Mouse (Mus musculus): ENCODE measurements around the gene Tmem236. TPM values are rescaled to one million over a fixed set of nuclear protein-coding genes. Genes with fewer than 3 reads are reported as not detected.

The Tmem236 gene
- polyA plus RNA-seq, 1 experiment from 2014 or later: 12.2 TPM

- Histone ChIP-seq H3K27me3 (replicated peaks; ENCODE audit: control insufficient read depth, insufficient read depth, low read length) (no peaks in the 10 kb centered on the region), H3K4me2 (replicated peaks; ENCODE audit: low read depth) (no peak overlapping the region), H3K9me3 (ENCODE audit: control insufficient read depth) (no peaks in the 10 kb centered on the region), H3K4me3 (ENCODE audit: low read depth, low read length) (no peak overlapping the region), H3K27ac (ENCODE audit: low read depth, low read length) (no peak overlapping the region), H3K36me3 (ENCODE audit: control insufficient read depth, insufficient read depth) (0 out of 2 replicates have a peak, but pooled peaks cover 3% of the 10 kb centered on the region), H3K4me1 (replicated peaks; ENCODE audit: control insufficient read depth, insufficient read depth, low read length) (no peaks in the 10 kb centered on the region; the same call in 1 of the 2 replicates), H3K9ac (ENCODE audit: low read depth, low read length) (no peak overlapping the region)
- 96% methylated on average over 1 of the region's 1 CpGs for WGBS
- TF ChIP-seq CTCF (IDR thresholded peaks at IDR 0.05; ENCODE audit: low read depth): no peak
- no peak for ATAC-seq
Observed at GRCm38 (mm10) chr2:14204308-14204707, 30.0 kb downstream of the Tmem236 start.

- 78% methylated on average over 4 of the region's 4 CpGs for WGBS
- Histone ChIP-seq H3K4me1 (replicated peaks; ENCODE audit: control insufficient read depth, insufficient read depth, low read length) (no peaks in the 10 kb centered on the region; the same call in 1 of the 2 replicates), H3K9me3 (ENCODE audit: control insufficient read depth) (no peaks in the 10 kb centered on the region), H3K27ac (ENCODE audit: low read depth, low read length) (no peak overlapping the region), H3K36me3 (ENCODE audit: control insufficient read depth, insufficient read depth) (0 out of 2 replicates have a peak, but pooled peaks cover 3% of the 10 kb centered on the region), H3K4me3 (ENCODE audit: low read depth, low read length) (no peak overlapping the region), H3K9ac (ENCODE audit: low read depth, low read length) (no peak overlapping the region), H3K27me3 (replicated peaks; ENCODE audit: control insufficient read depth, insufficient read depth, low read length) (no peaks in the 10 kb centered on the region), H3K4me2 (replicated peaks; ENCODE audit: low read depth) (no peak overlapping the region)
- TF ChIP-seq CTCF (IDR thresholded peaks at IDR 0.05; ENCODE audit: low read depth): no peak
- no peak for ATAC-seq
Observed at GRCm38 (mm10) chr2:14206798-14207197, 32.5 kb downstream of the Tmem236 start.

- Histone ChIP-seq H3K27ac (ENCODE audit: low read depth, low read length) (no peak overlapping the region), H3K27me3 (replicated peaks; ENCODE audit: control insufficient read depth, insufficient read depth, low read length) (no peaks in the 10 kb centered on the region), H3K4me1 (replicated peaks; ENCODE audit: control insufficient read depth, insufficient read depth, low read length) (no peaks in the 10 kb centered on the region; the same call in 1 of the 2 replicates), H3K36me3 (ENCODE audit: control insufficient read depth, insufficient read depth) (0 out of 2 replicates have a peak, but pooled peaks cover 2% of the 10 kb centered on the region), H3K4me2 (replicated peaks; ENCODE audit: low read depth) (no peak overlapping the region), H3K9me3 (ENCODE audit: control insufficient read depth) (no peaks in the 10 kb centered on the region), H3K9ac (ENCODE audit: low read depth, low read length) (no peak overlapping the region), H3K4me3 (ENCODE audit: low read depth, low read length) (no peak overlapping the region)
- ATAC-seq: no peak
- no peak for TF ChIP-seq CTCF (IDR thresholded peaks at IDR 0.05; ENCODE audit: low read depth)
- WGBS: 86% methylated on average over 1 of the region's 1 CpGs
Observed at GRCm38 (mm10) chr2:14210731-14211130, 36.4 kb downstream of the Tmem236 start.

GRCm38 (mm10) chr2:14211606-14212005 is 37.3 kb downstream of the Tmem236 start:
- no peaks in the 10 kb centered on the region for H3K27me3 ChIP-seq (replicated peaks; ENCODE audit: control insufficient read depth, insufficient read depth, low read length)
- H3K9ac ChIP-seq (ENCODE audit: low read depth, low read length): no peak overlapping the region
- no peak for ATAC-seq
- H3K4me3 ChIP-seq (ENCODE audit: low read depth, low read length): no peak overlapping the region
- no peak overlapping the region for H3K4me2 ChIP-seq (replicated peaks; ENCODE audit: low read depth)
- TF ChIP-seq CTCF (IDR thresholded peaks at IDR 0.05; ENCODE audit: low read depth): no peak
- H3K4me1 ChIP-seq (replicated peaks; ENCODE audit: control insufficient read depth, insufficient read depth, low read length): no peaks in the 10 kb centered on the region
- no peaks in the 10 kb centered on the region for H3K9me3 ChIP-seq (ENCODE audit: control insufficient read depth)
- H3K36me3 ChIP-seq (ENCODE audit: control insufficient read depth, insufficient read depth): no peaks in the 10 kb centered on the region
- no peak overlapping the region for H3K27ac ChIP-seq (ENCODE audit: low read depth, low read length)

GRCm38 (mm10) chr2:14214764-14215163 is 40.4 kb downstream of the Tmem236 start:
- no peaks in the 10 kb centered on the region for H3K36me3 ChIP-seq (ENCODE audit: control insufficient read depth, insufficient read depth)
- H3K4me3 ChIP-seq (ENCODE audit: low read depth, low read length): no peak overlapping the region
- no peak for TF ChIP-seq CTCF (IDR thresholded peaks at IDR 0.05; ENCODE audit: low read depth)
- ATAC-seq: no peak
- 55% methylated on average over 3 of the region's 3 CpGs for WGBS
- no peaks in the 10 kb centered on the region for H3K27me3 ChIP-seq (replicated peaks; ENCODE audit: control insufficient read depth, insufficient read depth, low read length)
- H3K4me2 ChIP-seq (replicated peaks; ENCODE audit: low read depth): no peak overlapping the region
- no peaks in the 10 kb centered on the region for H3K9me3 ChIP-seq (ENCODE audit: control insufficient read depth)
- H3K27ac ChIP-seq (ENCODE audit: low read depth, low read length): no peak overlapping the region
- H3K4me1 ChIP-seq (replicated peaks; ENCODE audit: control insufficient read depth, insufficient read depth, low read length): no peaks in the 10 kb centered on the region
- no peak overlapping the region for H3K9ac ChIP-seq (ENCODE audit: low read depth, low read length)

GRCm38 (mm10) chr2:14216653-14217052 is 42.3 kb downstream of the Tmem236 start:
- no peak for TF ChIP-seq CTCF (IDR thresholded peaks at IDR 0.05; ENCODE audit: low read depth)
- Histone ChIP-seq H3K4me2 (replicated peaks; ENCODE audit: low read depth) (peak overlapping the region; percentile 37), H3K36me3 (ENCODE audit: control insufficient read depth, insufficient read depth) (no peaks in the 10 kb centered on the region), H3K27me3 (replicated peaks; ENCODE audit: control insufficient read depth, insufficient read depth, low read length) (no peaks in the 10 kb centered on the region), H3K4me3 (ENCODE audit: low read depth, low read length) (no peak overlapping the region), H3K4me1 (replicated peaks; ENCODE audit: control insufficient read depth, insufficient read depth, low read length) (no peaks in the 10 kb centered on the region; the same call in 1 of the 2 replicates), H3K9ac (ENCODE audit: low read depth, low read length) (no peak overlapping the region), H3K9me3 (ENCODE audit: control insufficient read depth) (no peaks in the 10 kb centered on the region), H3K27ac (ENCODE audit: low read depth, low read length) (peak overlapping the region; percentile 35; the same call in 1 of the 2 replicates)
- peak; percentile 65 for ATAC-seq
- WGBS: 37% methylated on average over 3 of the region's 3 CpGs

- Histone ChIP-seq H3K27ac (ENCODE audit: low read depth, low read length) (no peak overlapping the region), H3K4me2 (replicated peaks; ENCODE audit: low read depth) (no peak overlapping the region), H3K27me3 (replicated peaks; ENCODE audit: control insufficient read depth, insufficient read depth, low read length) (no peaks in the 10 kb centered on the region), H3K9me3 (ENCODE audit: control insufficient read depth) (no peaks in the 10 kb centered on the region), H3K4me1 (replicated peaks; ENCODE audit: control insufficient read depth, insufficient read depth, low read length) (no peaks in the 10 kb centered on the region; the same call in 1 of the 2 replicates), H3K36me3 (ENCODE audit: control insufficient read depth, insufficient read depth) (no peaks in the 10 kb centered on the region), H3K4me3 (ENCODE audit: low read depth, low read length) (no peak overlapping the region), H3K9ac (ENCODE audit: low read depth, low read length) (no peak overlapping the region)
- TF ChIP-seq CTCF (IDR thresholded peaks at IDR 0.05; ENCODE audit: low read depth): peak; percentile 37; the same call in 1 of the 2 replicates
- WGBS: 78% methylated on average over 6 of the region's 6 CpGs
- ATAC-seq: no peak
Observed at GRCm38 (mm10) chr2:14218126-14218525, 43.8 kb downstream of the Tmem236 start.

Data from intestine, postnatal 0 days (tissue).